Mouse (Mus musculus): Measurements from ENCODE around the gene Ift20. TPM values are rescaled to one million over a fixed set of nuclear protein-coding genes. Genes with fewer than 3 reads are reported as not detected.

The Ift20 gene
- polyA plus RNA-seq, 1 experiment from 2014 or later: 108 TPM

GRCm38 (mm10) chr11:78505430-78505829 is 30.7 kb upstream of the Ift20 start:
- Histone ChIP-seq H3K4me1 (no peaks in the 10 kb centered on the region), H3K4me2 (replicated peaks) (no peak overlapping the region), H3K4me3 (no peak overlapping the region), H3K27me3 (peaks cover 7% of the 10 kb centered on the region; the same call in 1 of the 2 replicates), H3K9ac (no peak overlapping the region), H3K27ac (no peak overlapping the region), H3K9me3 (replicated peaks) (no peaks in the 10 kb centered on the region), H3K36me3 (peaks cover 31% of the 10 kb centered on the region)
- 85% methylated on average over 3 of the region's 3 CpGs for WGBS
- ATAC-seq (ENCODE audit: low FRiP score): no peak

GRCm38 (mm10) chr11:78509148-78509547 is 27.0 kb upstream of the Ift20 start:
- no peak overlapping the region for H3K4me3 ChIP-seq
- ATAC-seq (ENCODE audit: low FRiP score): no peak
- 84% methylated on average over 5 of the region's 5 CpGs for WGBS
- no peak overlapping the region for H3K27ac ChIP-seq
- no peaks in the 10 kb centered on the region for H3K9me3 ChIP-seq (replicated peaks)
- H3K9ac ChIP-seq: no peak overlapping the region
- peaks cover 19% of the 10 kb centered on the region for H3K4me1 ChIP-seq
- no peaks in the 10 kb centered on the region for H3K27me3 ChIP-seq
- H3K36me3 ChIP-seq: peaks cover 31% of the 10 kb centered on the region
- no peak overlapping the region for H3K4me2 ChIP-seq (replicated peaks)

GRCm38 (mm10) chr11:78512025-78512957 is 23.9 kb upstream of the Ift20 start, which contains the start of the genes Tmem199 and Poldip2:
Tmem199 (minus strand) TSS chr11:78512172.
Poldip2 (plus strand) TSS chr11:78512193.
- Histone ChIP-seq H3K27me3 (no peaks in the 10 kb centered on the region), H3K9me3 (replicated peaks) (no peaks in the 10 kb centered on the region), H3K4me2 (replicated peaks) (peak within 1 kb of the TSS; percentile 85), H3K36me3 (peaks cover 44% of the 10 kb centered on the region), H3K27ac (peak within 1 kb of the TSS; percentile 81), H3K9ac (peak within 1 kb of the TSS; percentile 94), H3K4me3 (peak within 1 kb of the TSS; percentile 75), H3K4me1 (peaks cover 19% of the 10 kb centered on the region)
- under 1% methylated on average over 67 of the region's 67 CpGs for WGBS
- peak; percentile 95 for ATAC-seq (ENCODE audit: low FRiP score)

GRCm38 (mm10) chr11:78513106-78513790 is 22.9 kb upstream of the Ift20 start:
- Histone ChIP-seq H3K4me1 (peaks cover 19% of the 10 kb centered on the region), H3K4me3 (peak overlapping the region; percentile 75), H3K4me2 (replicated peaks) (peak overlapping the region; percentile 85), H3K27me3 (no peaks in the 10 kb centered on the region), H3K27ac (no peak overlapping the region), H3K9me3 (replicated peaks) (no peaks in the 10 kb centered on the region), H3K36me3 (peaks cover 43% of the 10 kb centered on the region), H3K9ac (0 out of 2 replicates have a peak overlapping the region, but pooled peaks have one; percentile 94)
- ATAC-seq (ENCODE audit: low FRiP score): no peak
- WGBS: 82% methylated on average over 3 of the region's 3 CpGs

GRCm38 (mm10) chr11:78515549-78516325 is 20.4 kb upstream of the Ift20 start:
- Histone ChIP-seq H3K4me1 (peaks cover 19% of the 10 kb centered on the region), H3K27ac (no peak overlapping the region), H3K36me3 (peaks cover 57% of the 10 kb centered on the region), H3K9ac (no peak overlapping the region), H3K27me3 (no peaks in the 10 kb centered on the region), H3K4me3 (no peak overlapping the region), H3K4me2 (replicated peaks) (no peak overlapping the region), H3K9me3 (replicated peaks) (no peaks in the 10 kb centered on the region)
- no peak for ATAC-seq (ENCODE audit: low FRiP score)
- 64% methylated on average over 2 of the region's 2 CpGs for WGBS

- Histone ChIP-seq H3K4me1 (no peaks in the 10 kb centered on the region), H3K4me2 (replicated peaks) (no peak overlapping the region), H3K36me3 (peaks cover 89% of the 10 kb centered on the region), H3K27ac (no peak overlapping the region), H3K9ac (no peak overlapping the region), H3K4me3 (no peak overlapping the region), H3K27me3 (no peaks in the 10 kb centered on the region), H3K9me3 (replicated peaks) (no peaks in the 10 kb centered on the region)
- ATAC-seq (ENCODE audit: low FRiP score): no peak
- 89% methylated on average over 10 of the region's 10 CpGs for WGBS
These were observed 17.2 kb upstream of the Ift20 start for GRCm38 (mm10) chr11:78518931-78519330.

- no peaks in the 10 kb centered on the region for H3K27me3 ChIP-seq
- peaks cover 93% of the 10 kb centered on the region for H3K36me3 ChIP-seq
- H3K4me2 ChIP-seq (replicated peaks): no peak overlapping the region
- H3K9ac ChIP-seq: no peak overlapping the region
- no peak overlapping the region for H3K27ac ChIP-seq
- H3K9me3 ChIP-seq (replicated peaks): no peaks in the 10 kb centered on the region
- no peaks in the 10 kb centered on the region for H3K4me1 ChIP-seq
- 93% methylated on average over 3 of the region's 3 CpGs for WGBS
- no peak overlapping the region for H3K4me3 ChIP-seq
- ATAC-seq (ENCODE audit: low FRiP score): no peak
These were observed 14.3 kb upstream of the Ift20 start for GRCm38 (mm10) chr11:78521880-78522279.

GRCm38 (mm10) chr11:78522481-78522997 is 13.6 kb upstream of the Ift20 start:
- Histone ChIP-seq H3K4me2 (replicated peaks) (no peak overlapping the region), H3K4me1 (no peaks in the 10 kb centered on the region), H3K9me3 (replicated peaks) (no peaks in the 10 kb centered on the region), H3K27ac (no peak overlapping the region), H3K9ac (no peak overlapping the region), H3K4me3 (no peak overlapping the region), H3K27me3 (no peaks in the 10 kb centered on the region), H3K36me3 (peaks cover 98% of the 10 kb centered on the region)
- ATAC-seq (ENCODE audit: low FRiP score): no peak
- WGBS: 88% methylated on average over 1 of the region's 1 CpGs

GRCm38 (mm10) chr11:78523241-78523955 is 12.8 kb upstream of the Ift20 start:
- no peaks in the 10 kb centered on the region for H3K27me3 ChIP-seq
- peaks cover 98% of the 10 kb centered on the region for H3K36me3 ChIP-seq
- no peak overlapping the region for H3K9ac ChIP-seq
- 64% methylated on average over 9 of the region's 9 CpGs for WGBS
- H3K4me2 ChIP-seq (replicated peaks): no peak overlapping the region
- H3K4me3 ChIP-seq: no peak overlapping the region
- H3K9me3 ChIP-seq (replicated peaks): no peaks in the 10 kb centered on the region
- no peak for ATAC-seq (ENCODE audit: low FRiP score)
- no peaks in the 10 kb centered on the region for H3K4me1 ChIP-seq
- no peak overlapping the region for H3K27ac ChIP-seq

- Histone ChIP-seq H3K27ac (no peak overlapping the region), H3K4me1 (no peaks in the 10 kb centered on the region), H3K36me3 (peaks cover 98% of the 10 kb centered on the region), H3K4me3 (no peak overlapping the region), H3K9me3 (replicated peaks) (no peaks in the 10 kb centered on the region), H3K27me3 (no peaks in the 10 kb centered on the region), H3K4me2 (replicated peaks) (no peak overlapping the region), H3K9ac (no peak overlapping the region)
- ATAC-seq (ENCODE audit: low FRiP score): no peak
- 80% methylated on average over 2 of the region's 2 CpGs for WGBS
These were observed 11.3 kb upstream of the Ift20 start for GRCm38 (mm10) chr11:78524838-78525237.

GRCm38 (mm10) chr11:78528714-78529113 is 7.4 kb upstream of the Ift20 start:
- no peak for ATAC-seq (ENCODE audit: low FRiP score)
- no peaks in the 10 kb centered on the region for H3K4me1 ChIP-seq
- H3K4me2 ChIP-seq (replicated peaks): no peak overlapping the region
- 83% methylated on average over 9 of the region's 9 CpGs for WGBS
- no peak overlapping the region for H3K9ac ChIP-seq
- no peak overlapping the region for H3K27ac ChIP-seq
- no peaks in the 10 kb centered on the region for H3K27me3 ChIP-seq
- H3K4me3 ChIP-seq: no peak overlapping the region
- no peaks in the 10 kb centered on the region for H3K9me3 ChIP-seq (replicated peaks)
- H3K36me3 ChIP-seq: peaks cover 66% of the 10 kb centered on the region

Data from hindbrain, embryonic 12.5 days (tissue).